Mouse (Mus musculus): Measurements from ENCODE around the gene Fgd3. TPM values are rescaled to one million over a fixed set of nuclear protein-coding genes. Genes with fewer than 3 reads are reported as not detected.

The Fgd3 gene
- polyA plus RNA-seq, 1 experiment, result 4.1 TPM

DNA sequence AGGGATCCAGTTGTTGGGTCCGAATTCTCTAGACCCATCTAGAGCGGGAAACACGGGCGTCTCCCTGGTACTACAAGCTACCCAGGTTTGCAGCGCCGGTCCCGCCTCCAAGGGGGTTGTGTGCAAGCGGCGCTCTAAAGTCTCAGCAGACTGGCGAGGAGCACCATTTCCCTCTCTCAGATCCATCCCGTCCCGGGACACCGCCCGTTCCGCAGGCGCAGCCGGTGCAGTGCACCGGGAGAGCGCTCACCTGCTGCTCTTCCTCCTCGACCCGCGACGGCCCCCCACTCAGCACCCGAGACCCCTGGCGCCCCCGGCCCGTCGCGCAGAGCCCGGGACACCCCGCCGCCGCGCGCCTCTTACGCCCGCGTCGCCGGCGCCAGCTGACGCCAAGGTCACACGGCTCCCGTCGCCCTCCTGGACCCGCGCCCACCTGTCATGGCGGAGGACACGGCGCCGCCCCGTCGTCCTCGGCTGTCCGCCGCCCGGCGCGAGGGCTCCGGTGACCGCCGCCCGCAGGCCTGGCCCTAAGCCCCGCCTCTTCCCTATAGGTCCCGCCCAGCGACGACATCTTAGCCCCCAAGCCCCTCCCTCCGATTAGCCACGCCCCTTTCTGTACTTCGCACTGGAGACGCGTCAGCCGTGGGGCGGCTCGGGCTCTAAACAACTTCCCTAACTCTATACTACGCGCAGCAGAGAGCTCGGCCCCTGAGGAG, 104.4 kb downstream of the Fgd3 start, which contains the start of gene Card19:
Gene Card19, minus strand, starts transcription at position 534 of the 716 bp plus-strand sequence.
- TF ChIP-seq CTCF (IDR thresholded peaks at IDR 0.05; ENCODE audit: insufficient read depth, low read length), result no peak
- TF ChIP-seq POLR2A (IDR thresholded peaks at IDR 0.05; ENCODE audit: borderline replicate concordance, extremely low read depth, low read depth, low read length), result peak; percentile 82; the same call in 1 of the 2 replicates
- WGBS, result 1% methylated on average over 77 of the region's 78 CpGs
- Histone ChIP-seq H3K4me3 (replicated peaks; ENCODE audit: extremely low read depth, low read depth, low read length) (peak within 1 kb of the TSS; percentile 84), H3K4me1 (ENCODE audit: control insufficient read depth, insufficient read depth, low read length) (peaks cover 19% of the 10 kb centered on the region)
- peak; percentile 98 for DNase-seq

DNA sequence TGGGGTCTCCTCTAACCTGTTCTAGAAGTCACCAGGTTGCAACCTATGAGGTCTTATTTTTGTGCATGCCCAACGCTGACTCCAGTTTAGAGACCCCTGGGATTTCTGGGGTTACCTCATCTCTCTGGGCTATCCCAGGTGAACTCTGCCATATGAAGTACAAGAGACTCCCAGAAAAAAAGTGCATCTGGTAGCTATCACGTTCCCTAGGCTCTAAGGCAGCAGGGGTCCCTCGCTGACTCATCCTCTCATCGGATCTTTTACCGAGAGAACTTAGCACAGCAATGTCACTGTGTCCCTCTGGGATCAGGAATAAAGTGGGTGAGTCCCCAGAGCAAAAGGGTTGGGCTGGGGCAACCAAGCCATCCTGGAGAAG, 105.0 kb downstream of the Fgd3 start:
- WGBS, result 13% methylated on average over 5 of the region's 5 CpGs

DNA sequence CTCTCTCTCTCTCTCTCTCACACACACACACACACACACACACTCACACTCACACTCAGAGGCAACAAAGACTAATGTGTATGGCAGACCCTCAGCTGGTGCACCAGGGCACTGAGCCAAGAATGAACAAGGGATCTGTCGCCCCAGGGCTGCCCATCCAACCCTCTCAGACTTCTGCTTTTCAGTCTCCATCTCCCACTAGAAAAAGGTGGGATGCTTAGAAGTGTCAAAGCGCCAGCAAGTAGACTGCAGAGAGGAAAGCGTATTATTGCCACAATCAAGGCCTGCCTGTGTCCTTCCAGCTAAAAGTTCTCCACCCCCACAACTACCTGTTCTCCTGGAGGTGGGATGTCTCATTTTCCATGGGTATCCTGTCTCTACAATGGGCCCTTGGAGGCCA, 105.7 kb downstream of the Fgd3 start:
- Histone ChIP-seq H3K4me3 (replicated peaks; ENCODE audit: extremely low read depth, low read depth, low read length) (no peak overlapping the region), H3K4me1 (ENCODE audit: control insufficient read depth, insufficient read depth, low read length) (peaks cover 19% of the 10 kb centered on the region)
- no peak for DNase-seq
- TF ChIP-seq CTCF (IDR thresholded peaks at IDR 0.05; ENCODE audit: insufficient read depth, low read length), result no peak
- TF ChIP-seq POLR2A (IDR thresholded peaks at IDR 0.05; ENCODE audit: borderline replicate concordance, extremely low read depth, low read depth, low read length), result no peak
- WGBS, result 67% methylated on average over 3 of the region's 3 CpGs

More for the DNA sequence above, 105.0 kb downstream of the Fgd3 start:
- no peak for DNase-seq
- TF ChIP-seq CTCF (IDR thresholded peaks at IDR 0.05; ENCODE audit: insufficient read depth, low read length) (no peak), POLR2A (IDR thresholded peaks at IDR 0.05; ENCODE audit: borderline replicate concordance, extremely low read depth, low read depth, low read length) (no peak)
- H3K4me1 ChIP-seq (ENCODE audit: control insufficient read depth, insufficient read depth, low read length), result peaks cover 19% of the 10 kb centered on the region
- H3K4me3 ChIP-seq (replicated peaks; ENCODE audit: extremely low read depth, low read depth, low read length), result peak overlapping the region; percentile 84

DNA sequence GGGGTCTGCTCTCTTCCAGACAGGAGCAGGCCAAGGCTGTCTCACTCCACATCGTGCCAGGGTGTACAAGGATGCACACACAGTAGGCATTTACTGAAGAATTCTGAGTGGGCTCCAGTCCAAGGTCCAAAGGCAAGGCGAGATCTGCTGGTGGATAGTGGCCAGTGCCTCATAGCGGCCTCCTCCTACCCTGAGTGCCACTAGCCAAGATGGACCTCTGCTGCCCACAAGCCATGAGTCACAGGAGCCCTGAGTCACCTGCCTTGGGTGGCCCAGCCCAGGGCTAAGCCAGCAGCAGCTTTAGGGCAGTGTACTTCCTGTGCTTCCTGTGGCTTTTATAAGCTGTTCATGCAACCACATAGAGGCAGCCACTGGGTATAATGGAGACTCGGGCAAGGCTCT, 106.6 kb downstream of the Fgd3 start:
- TF ChIP-seq CTCF (IDR thresholded peaks at IDR 0.05; ENCODE audit: insufficient read depth, low read length) (no peak), POLR2A (IDR thresholded peaks at IDR 0.05; ENCODE audit: borderline replicate concordance, extremely low read depth, low read depth, low read length) (no peak)
- peaks cover 19% of the 10 kb centered on the region for H3K4me1 ChIP-seq (ENCODE audit: control insufficient read depth, insufficient read depth, low read length)
- DNase-seq, result peak; percentile 39
- H3K4me3 ChIP-seq (replicated peaks; ENCODE audit: extremely low read depth, low read depth, low read length), result no peak overlapping the region
- WGBS, result 33% methylated on average over 4 of the region's 4 CpGs

DNA sequence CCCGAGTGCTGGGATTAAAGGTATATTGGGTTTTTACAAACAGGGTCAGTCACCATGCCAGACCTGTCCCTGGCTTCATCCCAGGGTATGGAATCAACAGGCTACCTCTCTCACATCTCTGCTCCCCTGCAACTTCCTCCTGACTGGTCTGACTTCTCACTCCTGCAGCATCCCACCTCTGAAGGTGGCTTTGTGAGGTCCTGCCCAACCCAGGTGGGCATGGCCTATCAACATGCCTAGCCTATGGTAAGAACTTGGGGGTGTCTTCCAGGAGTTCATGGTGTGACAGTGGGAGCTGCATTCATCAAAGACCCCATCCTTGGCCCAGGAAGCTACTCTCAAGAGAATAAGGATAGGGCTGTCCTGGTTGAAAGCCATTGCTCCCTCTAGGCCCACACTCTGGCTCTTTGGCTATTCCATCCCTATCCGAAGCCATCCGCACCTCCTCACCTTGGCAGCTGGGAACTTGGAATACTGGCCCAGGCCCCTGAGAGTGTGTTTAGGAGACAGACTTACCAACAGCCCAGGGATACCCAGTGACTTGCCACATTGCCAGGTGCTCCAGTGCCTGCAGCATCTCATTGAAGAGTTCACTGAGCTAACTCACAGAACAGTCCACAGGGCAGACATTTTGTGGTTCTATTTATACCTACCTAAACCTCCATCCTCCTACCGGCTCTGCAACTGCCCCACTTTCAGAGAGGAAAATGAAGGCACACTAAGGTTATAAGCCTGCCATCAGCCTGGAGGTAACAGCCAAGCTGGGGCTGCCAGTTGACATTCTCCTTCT, 107.2 kb downstream of the Fgd3 start:
- no peak for DNase-seq
- no peak overlapping the region for H3K4me3 ChIP-seq (replicated peaks; ENCODE audit: extremely low read depth, low read depth, low read length)
- peaks cover 19% of the 10 kb centered on the region for H3K4me1 ChIP-seq (ENCODE audit: control insufficient read depth, insufficient read depth, low read length)
- TF ChIP-seq CTCF (IDR thresholded peaks at IDR 0.05; ENCODE audit: insufficient read depth, low read length), result no peak
- no peak for TF ChIP-seq POLR2A (IDR thresholded peaks at IDR 0.05; ENCODE audit: borderline replicate concordance, extremely low read depth, low read depth, low read length)
- 78% methylated on average over 4 of the region's 4 CpGs for WGBS

Other genes with a start within 250 kb of the Fgd3 start
- gene Wnk2, start 172.3 kb downstream of the Fgd3 start, polyA plus RNA-seq (2012; rRNA removed), result 1.5 and 4.2 TPM in 2 replicates
- 161 and 222 TPM in 2 replicates for gene Ninj1, start 132.8 kb downstream of the Fgd3 start, polyA plus RNA-seq (2012; rRNA removed)
- 142 and 178 TPM in 2 replicates for gene Card19, start 104.3 kb downstream of the Fgd3 start, polyA plus RNA-seq (2012; rRNA removed)
- 7.1 and 7.9 TPM in 2 replicates for gene Susd3, start 71.6 kb downstream of the Fgd3 start, polyA plus RNA-seq (2012; rRNA removed)
- 53.3 and 63.2 TPM in 2 replicates for gene Bicd2, start 21.3 kb upstream of the Fgd3 start, polyA plus RNA-seq (2012; rRNA removed)
- gene Ippk, start 100.9 kb upstream of the Fgd3 start, polyA plus RNA-seq (2012; rRNA removed), result 4.9 and 7.3 TPM in 2 replicates
- gene Tes3-ps, start 173.0 kb upstream of the Fgd3 start, polyA plus RNA-seq (2012; rRNA removed), result not detected in 2 replicates
- 3.1 and 7.5 TPM in 2 replicates for gene Ecm2, start 184.5 kb upstream of the Fgd3 start, polyA plus RNA-seq (2012; rRNA removed)
- 0.98 and 4.0 TPM in 2 replicates for gene Aspn, start 224.1 kb upstream of the Fgd3 start, polyA plus RNA-seq (2012; rRNA removed)

All from lung, adult 2 months (tissue).